Mouse (Mus musculus): ENCODE data around the gene Psmd5.

- TF ChIP-seq CTCF (IDR thresholded peaks at IDR 0.05; ENCODE audit: extremely low read depth, insufficient read length, insufficient replicate concordance, low read depth, low read length) = no peak
- no peak for TF ChIP-seq POLR2A (IDR thresholded peaks at IDR 0.05; ENCODE audit: low read depth, low read length)
Measured at GRCm38 (mm10) chr2:34803746-34804145, 71.0 kb downstream of the Psmd5 start.
